Mouse (Mus musculus) bone marrow macrophage, adult 2 months (primary cell): ENCODE results near the gene Gcdh. TPM values are rescaled to one million over a fixed set of nuclear protein-coding genes. Genes with fewer than 3 reads are reported as not detected.

Experiments used
- H3K27ac ChIP-seq: 2 replicates; pipeline ENCODE4 v1.5.1; 2012; ENCODE audit warnings: low read depth, low read length; ENCODE audit not compliant: insufficient read depth
- H3K4me1 ChIP-seq: 2 replicates; pipeline ENCODE4 v1.6.1; 2012; ENCODE audit warnings: low read length; ENCODE audit not compliant: control insufficient read depth, insufficient read depth
- H3K4me3 ChIP-seq: 2 replicates; pipeline ENCODE4 v1.5.1; 2012; ENCODE audit warnings: mild to moderate bottlenecking, low read length, moderate library complexity; ENCODE audit not compliant: insufficient read depth
- CTCF ChIP-seq: IDR thresholded peaks from 2 replicates; pipeline ENCODE4 v1.5.1; 2012; ENCODE audit warnings: low read depth, mild to moderate bottlenecking, low read length, moderate library complexity
- POLR2A ChIP-seq: IDR thresholded peaks from 2 replicates; pipeline ENCODE4 v1.6.1; 2012; ENCODE audit warnings: mild to moderate bottlenecking, low read depth, low read length, borderline replicate concordance
- polyA plus RNA-seq: library from polyadenylated mRNA; stranded (reverse); fragments of >200 nt; gene quantifications from 2 replicates; pipeline ENCODE4 v1.2.4, GENCODE M21; 2012; ENCODE audit not compliant: missing spikeins, insufficient read depth, insufficient read length

Gcdh gene
- polyA plus RNA-seq, 1 experiment, result 17.6 TPM

- no peak for TF ChIP-seq POLR2A
- TF ChIP-seq CTCF, result peak; percentile 61; the same call in 1 of the 2 replicates
- Histone ChIP-seq H3K4me1 (peaks cover 7% of the 10 kb centered on the region), H3K4me3 (no peak overlapping the region), H3K27ac (no peak overlapping the region)
Measured at GRCm38 (mm10) chr8:84928456-84929306, 35.0 kb upstream of the Gcdh start.

DNA sequence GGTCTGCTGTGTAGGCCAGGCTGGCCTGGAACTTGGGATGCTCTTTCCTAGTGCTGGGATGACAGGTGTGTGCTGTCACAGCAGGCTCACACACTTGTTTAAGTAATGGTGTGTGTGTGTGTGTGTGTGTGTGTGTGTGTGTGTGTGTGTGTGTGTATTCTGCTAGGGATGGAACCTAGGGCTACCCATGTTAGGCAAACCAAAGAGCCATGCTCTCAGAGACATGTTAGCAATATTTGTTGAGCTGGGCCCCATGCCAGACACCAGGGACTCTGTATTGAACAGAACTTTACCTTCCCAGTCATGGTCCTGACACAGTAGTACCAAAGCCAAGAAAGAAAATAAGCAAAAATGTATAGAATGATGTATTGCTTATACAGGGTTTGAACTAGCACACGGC, 33.8 kb upstream of the Gcdh start:
- Histone ChIP-seq H3K4me1 (peaks cover 7% of the 10 kb centered on the region), H3K27ac (no peak overlapping the region), H3K4me3 (no peak overlapping the region)
- TF ChIP-seq POLR2A, result no peak
- TF ChIP-seq CTCF, result no peak

DNA sequence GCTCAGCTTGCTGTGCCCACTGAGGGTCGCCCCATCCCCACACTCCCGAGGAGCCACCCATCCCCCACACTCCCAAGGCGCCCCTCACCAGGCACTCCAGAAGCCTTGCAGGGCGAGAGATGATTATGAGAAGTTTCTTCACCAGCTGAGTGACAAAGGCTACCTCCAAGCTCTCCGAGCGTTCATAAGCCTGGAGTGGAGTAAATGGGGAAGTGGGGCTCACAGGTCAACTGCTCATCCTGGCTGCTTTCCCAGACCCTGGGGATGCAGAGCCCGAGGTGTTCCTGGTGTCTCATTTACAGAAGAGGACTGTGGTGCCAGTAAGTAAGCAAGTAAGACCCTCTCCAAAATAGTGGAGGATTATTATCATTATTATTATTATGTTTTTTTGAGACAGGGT, 31.8 kb upstream of the Gcdh start:
- Histone ChIP-seq H3K4me1 (peaks cover 15% of the 10 kb centered on the region), H3K27ac (no peak overlapping the region), H3K4me3 (no peak overlapping the region)
- no peak for TF ChIP-seq CTCF
- no peak for TF ChIP-seq POLR2A

- TF ChIP-seq POLR2A, result no peak
- TF ChIP-seq CTCF, result no peak
Measured at GRCm38 (mm10) chr8:84921596-84921995, 27.9 kb upstream of the Gcdh start.

GRCm38 (mm10) chr8:84918646-84919045, 24.9 kb upstream of the Gcdh start:
- Histone ChIP-seq H3K4me1 (peaks cover 13% of the 10 kb centered on the region), H3K27ac (no peak overlapping the region), H3K4me3 (no peak overlapping the region)
- TF ChIP-seq CTCF (no peak), POLR2A (no peak)

More at GRCm38 (mm10) chr8:84921596-84921995, 27.9 kb upstream of the Gcdh start:
- Histone ChIP-seq H3K4me1 (peaks cover 15% of the 10 kb centered on the region), H3K27ac (no peak overlapping the region), H3K4me3 (no peak overlapping the region)

DNA sequence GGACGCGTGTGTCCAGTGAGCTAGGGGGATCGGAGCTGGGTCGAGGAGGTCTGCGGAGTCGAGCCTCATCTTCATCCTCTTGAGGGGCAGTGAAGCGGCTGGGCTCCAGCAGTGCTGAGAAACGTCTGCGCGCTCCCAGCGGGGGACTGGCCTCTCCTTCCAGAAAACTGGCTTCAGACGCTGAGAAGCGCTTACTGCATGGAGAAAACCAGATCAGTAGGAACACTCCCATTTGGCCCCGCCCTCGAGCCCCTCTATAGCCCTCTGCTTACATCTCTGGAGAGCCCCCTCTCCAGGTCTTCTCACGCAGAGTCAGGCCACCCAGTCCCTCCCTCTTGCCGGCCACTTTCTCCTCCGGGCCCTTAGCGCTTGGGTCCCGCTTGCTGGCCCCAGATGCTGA, 24.1 kb upstream of the Gcdh start:
- TF ChIP-seq CTCF, result no peak
- no peak for TF ChIP-seq POLR2A
- Histone ChIP-seq H3K4me3 (no peak overlapping the region), H3K27ac (no peak overlapping the region), H3K4me1 (peaks cover 14% of the 10 kb centered on the region)

DNA sequence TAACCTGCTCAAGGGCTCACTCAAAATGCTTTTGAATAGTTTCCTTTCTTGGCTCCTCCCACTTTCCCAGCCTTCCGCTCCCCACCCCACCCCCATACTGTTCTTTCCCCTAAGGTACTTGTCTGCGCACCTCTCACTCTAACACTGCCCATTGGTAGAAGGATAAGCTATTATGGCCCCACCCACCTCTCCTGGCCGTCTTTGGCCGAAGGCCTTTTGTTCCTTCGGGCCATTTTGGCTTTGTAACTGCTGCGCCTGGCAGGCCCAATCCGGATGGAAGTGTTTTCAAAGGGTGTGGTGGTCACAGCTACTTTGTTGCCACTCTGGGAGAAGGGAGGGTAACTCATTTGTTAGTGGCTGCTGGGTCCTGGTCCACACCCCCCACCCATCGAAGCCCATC, 21.5 kb upstream of the Gcdh start:
- H3K4me1 ChIP-seq, result peaks cover 7% of the 10 kb centered on the region
- TF ChIP-seq POLR2A (no peak), CTCF (no peak)
- no peak overlapping the region for H3K27ac ChIP-seq
- no peak overlapping the region for H3K4me3 ChIP-seq

- peak overlapping the region; percentile 34; the same call in 1 of the 2 replicates for H3K27ac ChIP-seq
- H3K4me1 ChIP-seq, result peaks cover 13% of the 10 kb centered on the region
- H3K4me3 ChIP-seq, result no peak overlapping the region
- no peak for TF ChIP-seq POLR2A
- TF ChIP-seq CTCF, result peak; percentile 46
Measured at GRCm38 (mm10) chr8:84913960-84914359, 20.2 kb upstream of the Gcdh start.

GRCm38 (mm10) chr8:84913502-84913900, 19.8 kb upstream of the Gcdh start:
- TF ChIP-seq CTCF (no peak), POLR2A (no peak)
- peak overlapping the region; percentile 49 for H3K27ac ChIP-seq

DNA sequence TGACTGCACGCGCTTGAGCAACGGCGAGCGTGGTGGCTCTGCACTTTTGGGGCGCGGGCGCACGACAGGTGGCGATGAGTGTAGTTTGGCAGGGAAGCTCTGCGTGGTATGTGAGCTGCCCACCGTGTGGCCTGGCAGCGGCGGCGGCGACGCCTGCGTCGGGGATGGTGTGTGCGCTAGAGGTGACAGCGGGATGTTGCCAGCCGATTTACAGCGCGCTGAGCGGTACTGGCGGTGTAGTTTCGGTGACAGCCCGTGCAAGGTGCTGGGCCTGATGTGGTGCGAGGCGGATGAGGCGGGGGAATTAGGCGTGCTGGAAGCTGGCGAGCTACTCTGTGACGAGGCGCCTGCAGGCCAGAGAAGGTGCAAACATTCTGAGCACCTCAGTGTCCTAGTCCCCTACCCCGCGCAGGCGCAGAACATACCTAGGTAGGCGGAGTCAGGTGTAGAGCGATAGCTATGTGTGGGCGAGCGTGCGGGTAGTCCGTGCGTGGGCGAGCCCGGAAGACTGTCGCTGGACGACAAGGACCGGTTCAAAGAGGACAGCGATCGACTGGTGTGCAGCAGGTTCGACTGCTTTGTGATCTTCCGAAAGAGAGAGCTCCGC, 19.3 kb upstream of the Gcdh start:
- TF ChIP-seq POLR2A (no peak), CTCF (no peak)
- Histone ChIP-seq H3K27ac (peak overlapping the region; percentile 49), H3K4me3 (peak overlapping the region; percentile 49), H3K4me1 (peaks cover 13% of the 10 kb centered on the region)

More at GRCm38 (mm10) chr8:84913502-84913900, 19.8 kb upstream of the Gcdh start:
- Histone ChIP-seq H3K4me3 (peak overlapping the region; percentile 49), H3K4me1 (peaks cover 13% of the 10 kb centered on the region)
